Mouse (Mus musculus) thymus, adult 2 months (tissue): Measurements from ENCODE around the gene Kctd19.

Experiments
- CTCF ChIP-seq: fragments of 200-500 bp; IDR thresholded peaks from 2 replicates; pipeline ENCODE4 v1.5.1; 2012; ENCODE audit warnings: mild to moderate bottlenecking, control low read depth, low read length, moderate library complexity, borderline replicate concordance; ENCODE audit not compliant: control insufficient read depth, poor library complexity, insufficient read depth; ENCODE audit errors: extremely low read depth
- POLR2A ChIP-seq: fragments of 200-500 bp; IDR thresholded peaks from 2 replicates; pipeline ENCODE4 v1.6.1; 2012; ENCODE audit warnings: mild to moderate bottlenecking, low read length, control low read depth, moderate library complexity; ENCODE audit not compliant: control insufficient read depth, poor library complexity, insufficient read depth; ENCODE audit errors: extremely low read depth

- TF ChIP-seq POLR2A (no peak), CTCF (no peak)
These were observed 64.1 kb downstream of the Kctd19 start for GRCm38 (mm10) chr8:105349096-105349771.
